Mouse (Mus musculus) heart, embryonic 15.5 days (tissue): ENCODE measurements around the gene Ccdc81. TPM values are rescaled to one million over a fixed set of nuclear protein-coding genes. Genes with fewer than 3 reads are reported as not detected.

Experiments
- ATAC-seq: fragments of 200-750 bp; cut with Nextera tagmentation; replicated peaks from 2 replicates; pipeline ENCODE4 v1.8.0; 2017; ENCODE audit warnings: low read depth, moderate TSS enrichment; ENCODE audit not compliant: insufficient number of reproducible peaks, insufficient read depth, low FRiP score
- H3K27ac ChIP-seq: fragments of 300-500 bp; sonication (generic); 2 replicates; pipeline ENCODE4 v1.5.1; 2015; ENCODE audit warnings: mild to moderate bottlenecking, inconsistent platforms
- H3K27me3 ChIP-seq: fragments of 300-500 bp; sonication (generic); 2 replicates; pipeline ENCODE4 v1.6.1; 2015; ENCODE audit warnings: inconsistent platforms
- H3K36me3 ChIP-seq: fragments of 300-500 bp; sonication (generic); 2 replicates; pipeline ENCODE4 v1.6.1; 2015; ENCODE audit warnings: mild to moderate bottlenecking, inconsistent platforms
- H3K4me1 ChIP-seq: fragments of 300-500 bp; sonication (generic); replicated peaks from 2 replicates; pipeline ENCODE4 v1.6.1; 2015; ENCODE audit warnings: inconsistent platforms
- H3K4me2 ChIP-seq: fragments of 300-500 bp; sonication (generic); 2 replicates; pipeline ENCODE4 v1.6.1; 2015; ENCODE audit warnings: inconsistent platforms, mild to moderate bottlenecking, moderate library complexity
- H3K4me3 ChIP-seq: fragments of 300-500 bp; sonication (generic); 2 replicates; pipeline ENCODE4 v1.5.1; 2015; ENCODE audit warnings: mild to moderate bottlenecking, inconsistent platforms
- H3K9ac ChIP-seq: fragments of 300-500 bp; sonication (generic); 2 replicates; pipeline ENCODE4 v1.6.1; 2015; ENCODE audit warnings: mild to moderate bottlenecking, inconsistent platforms
- H3K9me3 ChIP-seq: fragments of 300-500 bp; sonication (generic); replicated peaks from 2 replicates; pipeline ENCODE4 v1.6.1; 2016; ENCODE audit warnings: inconsistent platforms
- WGBS: fragments of 180-500 bp; shearing (Covaris S2); methylation state at CpG from one replicate; pipeline ENCODE4 v1.1.7; 2015; ENCODE audit warnings: mixed read lengths; 5-methylcytosine and 5-hydroxymethylcytosine counted together
- polyA plus RNA-seq: library from polyadenylated mRNA; unstranded; fragments of >200 nt; fragmentation: Nextera tagmentation; extraction: Ambion mirVana; gene quantifications from 2 replicates; pipeline ENCODE4 v1.2.1, GENCODE M21; 2015

Gene Ccdc81
- polyA plus RNA-seq, 1 experiment from 2014 or later: not detected

DNA sequence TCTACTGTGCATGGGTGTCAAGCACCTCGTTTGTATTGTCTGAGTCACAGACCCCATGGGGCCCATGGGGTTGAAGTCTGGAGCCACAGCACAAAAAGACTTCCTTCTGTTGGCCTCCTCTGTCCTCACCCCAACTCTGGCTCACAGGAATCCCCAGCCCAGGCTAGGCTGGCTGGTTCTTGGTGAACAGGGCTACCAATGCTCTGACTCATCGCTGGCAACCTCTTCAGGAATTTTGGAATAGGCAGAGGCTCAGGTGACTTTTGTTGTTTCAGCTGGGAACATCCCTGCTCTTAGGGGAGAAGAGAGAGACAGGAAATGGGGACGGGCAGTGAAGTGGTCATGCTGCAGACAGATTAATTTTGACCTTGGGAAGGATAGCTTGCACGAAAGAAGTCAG lies 65.6 kb downstream of the Ccdc81 start:
- no peak overlapping the region for H3K27ac ChIP-seq
- no peak overlapping the region for H3K4me2 ChIP-seq
- ATAC-seq: peak; percentile 31; the same call in 1 of the 2 replicates
- no peaks in the 10 kb centered on the region for H3K36me3 ChIP-seq
- H3K4me3 ChIP-seq: no peak overlapping the region
- 0 out of 2 replicates have a peak, but pooled peaks cover 6% of the 10 kb centered on the region for H3K4me1 ChIP-seq
- WGBS: 33% methylated on average over 4 of the region's 4 CpGs
- no peak overlapping the region for H3K9ac ChIP-seq
- H3K27me3 ChIP-seq: no peaks in the 10 kb centered on the region
- H3K9me3 ChIP-seq: no peaks in the 10 kb centered on the region

GRCm38 (mm10) chr7:89836676-89837075 lies 66.8 kb downstream of the Ccdc81 start:
- WGBS: 85% methylated on average over 7 of the region's 7 CpGs
- no peaks in the 10 kb centered on the region for H3K27me3 ChIP-seq
- no peak for ATAC-seq
- no peak overlapping the region for H3K4me3 ChIP-seq
- H3K9ac ChIP-seq: no peak overlapping the region
- no peaks in the 10 kb centered on the region for H3K36me3 ChIP-seq
- H3K27ac ChIP-seq: no peak overlapping the region
- H3K4me1 ChIP-seq: 0 out of 2 replicates have a peak, but pooled peaks cover 6% of the 10 kb centered on the region
- no peak overlapping the region for H3K4me2 ChIP-seq
- H3K9me3 ChIP-seq: no peaks in the 10 kb centered on the region

GRCm38 (mm10) chr7:89835566-89835965 lies 67.9 kb downstream of the Ccdc81 start:
- H3K4me1 ChIP-seq: 0 out of 2 replicates have a peak, but pooled peaks cover 4% of the 10 kb centered on the region
- 60% methylated on average over 8 of the region's 8 CpGs for WGBS
- H3K36me3 ChIP-seq: no peaks in the 10 kb centered on the region
- ATAC-seq: no peak
- H3K4me3 ChIP-seq: no peak overlapping the region
- no peak overlapping the region for H3K27ac ChIP-seq
- no peaks in the 10 kb centered on the region for H3K9me3 ChIP-seq
- no peak overlapping the region for H3K9ac ChIP-seq
- H3K27me3 ChIP-seq: no peaks in the 10 kb centered on the region
- H3K4me2 ChIP-seq: no peak overlapping the region

DNA sequence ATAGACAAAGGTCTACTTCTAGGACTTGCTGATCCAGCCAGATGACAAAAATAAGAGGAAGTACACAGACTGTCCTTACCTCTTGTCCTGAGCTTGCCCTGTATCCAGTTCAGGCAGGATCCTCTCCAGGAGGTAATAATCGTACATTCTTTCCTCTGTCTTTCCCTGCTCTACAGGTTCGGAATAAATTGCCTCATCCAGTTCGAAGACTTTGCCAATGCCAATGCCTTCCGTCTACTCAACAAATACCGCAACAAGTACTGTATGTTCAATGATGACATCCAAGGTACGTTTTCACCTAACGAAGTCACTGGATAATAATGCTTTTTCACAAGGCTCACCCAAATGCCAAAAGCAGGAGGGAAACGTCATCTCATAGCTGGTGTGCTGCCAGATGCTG lies 69.9 kb downstream of the Ccdc81 start:
- no peak overlapping the region for H3K4me2 ChIP-seq
- 0 out of 2 replicates have a peak, but pooled peaks cover 3% of the 10 kb centered on the region for H3K4me1 ChIP-seq
- H3K9ac ChIP-seq: no peak overlapping the region
- H3K4me3 ChIP-seq: no peak overlapping the region
- no peak for ATAC-seq
- no peaks in the 10 kb centered on the region for H3K9me3 ChIP-seq
- 84% methylated on average over 8 of the region's 8 CpGs for WGBS
- no peaks in the 10 kb centered on the region for H3K27me3 ChIP-seq
- no peaks in the 10 kb centered on the region for H3K36me3 ChIP-seq
- no peak overlapping the region for H3K27ac ChIP-seq

GRCm38 (mm10) chr7:89829201-89829600 lies 74.2 kb downstream of the Ccdc81 start:
- 48% methylated on average over 7 of the region's 7 CpGs for WGBS
- Histone ChIP-seq H3K27me3 (no peaks in the 10 kb centered on the region), H3K4me3 (no peak overlapping the region), H3K4me2 (no peak overlapping the region), H3K36me3 (no peaks in the 10 kb centered on the region), H3K9me3 (no peaks in the 10 kb centered on the region), H3K4me1 (no peaks in the 10 kb centered on the region), H3K27ac (no peak overlapping the region), H3K9ac (no peak overlapping the region)
- ATAC-seq: peak; percentile 43; the same call in 1 of the 2 replicates

DNA sequence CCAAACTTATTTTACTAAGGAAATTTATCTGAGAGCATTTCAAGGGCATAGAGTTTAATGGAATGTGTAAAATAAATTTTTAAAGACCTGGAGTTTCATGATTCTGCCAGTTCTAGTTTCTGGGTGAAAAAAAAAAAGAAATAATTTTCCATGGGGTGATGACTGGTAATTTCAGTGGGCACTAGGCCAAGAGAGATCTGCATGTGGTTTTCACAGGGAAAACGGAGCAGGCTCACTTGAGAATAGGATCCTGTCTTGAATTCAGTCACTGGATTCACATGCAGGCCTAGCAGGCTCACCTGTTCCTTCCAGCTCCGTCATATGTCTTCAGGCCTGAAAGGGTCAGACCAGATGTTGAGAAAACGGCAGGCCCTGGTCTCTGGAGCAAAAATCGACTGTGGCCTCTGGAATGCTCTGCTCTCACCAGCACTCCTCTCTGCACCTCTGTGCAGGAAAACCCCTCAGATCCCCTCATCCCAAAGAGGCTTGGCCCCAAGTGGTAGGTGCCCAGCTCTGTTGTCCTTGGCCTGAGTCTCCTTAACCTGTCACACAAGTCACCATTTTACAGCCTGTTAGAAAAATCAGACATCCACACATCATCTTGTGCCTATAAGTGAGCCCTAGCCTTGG lies 74.9 kb downstream of the Ccdc81 start:
- no peaks in the 10 kb centered on the region for H3K27me3 ChIP-seq
- no peaks in the 10 kb centered on the region for H3K36me3 ChIP-seq
- H3K4me3 ChIP-seq: no peak overlapping the region
- no peak for ATAC-seq
- H3K4me2 ChIP-seq: no peak overlapping the region
- no peaks in the 10 kb centered on the region for H3K4me1 ChIP-seq
- 70% methylated on average over 4 of the region's 4 CpGs for WGBS
- no peak overlapping the region for H3K9ac ChIP-seq
- H3K9me3 ChIP-seq: no peaks in the 10 kb centered on the region
- no peak overlapping the region for H3K27ac ChIP-seq

Other genes starting within 250 kb of the Ccdc81 start
- gene Hikeshi, start 37.6 kb upstream of the Ccdc81 start, polyA plus RNA-seq: 95.8 and 109 TPM in 2 replicates
- gene Eed, start 77.4 kb upstream of the Ccdc81 start, polyA plus RNA-seq: 41.4 and 44.6 TPM in 2 replicates
- gene Picalm, start 226.6 kb upstream of the Ccdc81 start, polyA plus RNA-seq: 26.6 and 28.0 TPM in 2 replicates